Comparison of ENCODE assay signal across 9 mouse cellular contexts in the genomic region with DNA sequence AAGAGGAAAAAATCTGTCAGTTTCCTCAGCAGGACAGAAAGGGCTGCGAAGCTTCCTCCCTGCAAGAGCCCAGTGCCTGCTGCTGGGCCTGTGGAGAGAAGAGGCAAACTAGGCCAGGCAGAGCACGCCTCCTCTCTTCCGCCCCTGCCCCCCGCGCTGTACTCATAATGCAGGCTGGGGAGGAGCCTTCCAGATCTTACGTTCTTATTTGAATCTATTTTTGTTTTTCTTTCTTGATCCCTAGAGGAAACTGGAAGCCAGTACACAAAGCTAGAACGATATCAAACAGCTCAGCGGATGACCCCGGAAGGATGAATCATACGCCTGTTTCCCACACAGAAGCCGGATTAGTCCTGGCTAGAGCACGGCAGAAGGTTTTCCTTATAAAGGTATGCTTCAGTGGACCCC.
DNase-seq lines count a peak whose midpoint lies in the region; ATAC-seq and TF ChIP-seq lines count a peak whose summit lies in the region.
"Had no signal": no experiment of that assay in that cellular context is flagged by ENCODE, and none has a peak within 500 bp of the region (broad histone marks: within the 10 kb centered on the region; RNA-seq: fewer than 3 reads in every experiment).

No protein-coding gene starts in this region.

- no peaks in the 10 kb centered on the region for H3K36me3 ChIP-seq in intestine, embryonic 16.5 days (ENCODE audit: control insufficient read depth, insufficient read depth, low read length)
- no peaks in the 10 kb centered on the region for H3K36me3 ChIP-seq in limb, embryonic 12.5 days
- H3K36me3 ChIP-seq in midbrain, embryonic 11.5 days (ENCODE audit: control insufficient read depth, insufficient read depth, low read length), result no peaks in the 10 kb centered on the region
- no peaks in the 10 kb centered on the region for H3K36me3 ChIP-seq in small intestine, adult 2 months (ENCODE audit: control insufficient read depth, insufficient read depth, low read length)
- H3K36me3 ChIP-seq: G1E had no signal

- peak; percentile 22 to 46 for DNase-seq in urinary bladder, adult 18-20 months (ENCODE audit: low spot score in 2 of 2)
- DNase-seq in urinary bladder, postnatal 10 days (ENCODE audit: low spot score), result no peak
- DNase-seq in embryo, embryonic 10 days (ENCODE audit: low spot score), result peak; percentile 67
- DNase-seq in heart, adult 11 months, result peak; percentile 97
- peak; percentile 92 for DNase-seq in midbrain, embryonic 11.5 days (ENCODE audit: low spot score, missing footprints)

- peak overlapping the region; percentile 57 for H3K9ac ChIP-seq in intestine, embryonic 16.5 days (ENCODE audit: low read depth, low read length)
- 0 out of 2 replicates have a peak overlapping the region, but pooled peaks have one; percentile 19 for H3K9ac ChIP-seq in limb, embryonic 12.5 days (replicated peaks)
- peak overlapping the region; percentile 57 for H3K9ac ChIP-seq in midbrain, embryonic 11.5 days (ENCODE audit: low read length)

- H3K27ac ChIP-seq in intestine, embryonic 16.5 days (ENCODE audit: low read length), result peak overlapping the region; percentile 60
- no peak overlapping the region for H3K27ac ChIP-seq in limb, embryonic 12.5 days
- peak overlapping the region; percentile 59 for H3K27ac ChIP-seq in midbrain, embryonic 11.5 days (ENCODE audit: low read depth, low read length)
- peak overlapping the region; percentile 54 for H3K27ac ChIP-seq in small intestine, adult 2 months (ENCODE audit: insufficient read depth, low read depth, low read length)

- H3K4me1 ChIP-seq in intestine, embryonic 16.5 days (ENCODE audit: control insufficient read depth, insufficient read depth, low read length), result peaks cover 5% of the 10 kb centered on the region; the same call in 1 of the 2 replicates
- peaks cover 5% of the 10 kb centered on the region for H3K4me1 ChIP-seq in limb, embryonic 12.5 days (replicated peaks)
- H3K4me1 ChIP-seq in midbrain, embryonic 11.5 days (ENCODE audit: control insufficient read depth, insufficient read depth, low read length), result peaks cover 3% of the 10 kb centered on the region; the same call in 1 of the 2 replicates
- H3K4me1 ChIP-seq in small intestine, adult 2 months (ENCODE audit: control insufficient read depth, insufficient read depth, insufficient read length, low read length), result no peaks in the 10 kb centered on the region

- H3K27me3 ChIP-seq in intestine, embryonic 16.5 days (replicated peaks; ENCODE audit: control insufficient read depth, insufficient read depth, low read length), result no peaks in the 10 kb centered on the region
- H3K27me3 ChIP-seq in limb, embryonic 12.5 days, result 0 out of 2 replicates have a peak, but pooled peaks cover 4% of the 10 kb centered on the region
- no peaks in the 10 kb centered on the region for H3K27me3 ChIP-seq in midbrain, embryonic 11.5 days (ENCODE audit: control insufficient read depth, insufficient read depth, low read length)
- no peaks in the 10 kb centered on the region for H3K27me3 ChIP-seq in small intestine, adult 2 months (ENCODE audit: control insufficient read depth, insufficient read depth, low read length)

- no peak for TF ChIP-seq POLR2A in small intestine, adult 2 months (IDR thresholded peaks at IDR 0.05; ENCODE audit: low read depth, low read length)

- peak overlapping the region; percentile 39 for H3K4me3 ChIP-seq in intestine, embryonic 16.5 days (ENCODE audit: low read length)
- peak overlapping the region; percentile 25 for H3K4me3 ChIP-seq in limb, embryonic 12.5 days (replicated peaks)
- H3K4me3 ChIP-seq in midbrain, embryonic 11.5 days (ENCODE audit: low read depth, low read length), result peak overlapping the region; percentile 16
- peak overlapping the region; percentile 4; the same call in 1 of the 2 replicates for H3K4me3 ChIP-seq in small intestine, adult 2 months (ENCODE audit: low read depth, low read length)

- H3K4me2 ChIP-seq in intestine, embryonic 16.5 days (ENCODE audit: low read depth, low read length), result peak overlapping the region; percentile 53
- H3K4me2 ChIP-seq in limb, embryonic 12.5 days, result peak overlapping the region; percentile 50
- peak overlapping the region; percentile 46 for H3K4me2 ChIP-seq in midbrain, embryonic 11.5 days

- TF ChIP-seq CTCF in small intestine, adult 2 months (IDR thresholded peaks at IDR 0.05; ENCODE audit: extremely low read depth, insufficient read length, insufficient replicate concordance, low read depth, low read length), result no peak

- 9% methylated on average over 12 of the region's 12 CpGs for WGBS in intestine, embryonic 16.5 days
- 19% methylated on average over 12 of the region's 12 CpGs for WGBS in limb, embryonic 12.5 days
- WGBS in midbrain, embryonic 11.5 days, result under 1% methylated on average over 12 of the region's 12 CpGs
- 19% methylated on average over 12 of the region's 12 CpGs for WGBS in small intestine, adult 2 months

- ATAC-seq in intestine, embryonic 16.5 days, result peak; percentile 91
- no peak; the same call in 1 of the 2 replicates for ATAC-seq in limb, embryonic 12.5 days (ENCODE audit: insufficient number of reproducible peaks, insufficient read depth, low FRiP score, low TSS enrichment, low read depth)
- peak; percentile 88 for ATAC-seq in midbrain, embryonic 11.5 days (ENCODE audit: low FRiP score)

- no peaks in the 10 kb centered on the region for H3K9me3 ChIP-seq in intestine, embryonic 16.5 days (ENCODE audit: control insufficient read depth, low read length)
- H3K9me3 ChIP-seq in limb, embryonic 12.5 days, result no peaks in the 10 kb centered on the region
- H3K9me3 ChIP-seq in midbrain, embryonic 11.5 days (ENCODE audit: control insufficient read depth, low read length), result no peaks in the 10 kb centered on the region
- H3K9me3 ChIP-seq: G1E had no signal
